Mouse (Mus musculus): ENCODE measurements at regions not wholly inside any gene's neighbourhood (a gene's known extent, or its start where the extent isn't known, plus 50 kb on each side); places are given as distances from the start of the nearest gene placed in this dataset.

DNA sequence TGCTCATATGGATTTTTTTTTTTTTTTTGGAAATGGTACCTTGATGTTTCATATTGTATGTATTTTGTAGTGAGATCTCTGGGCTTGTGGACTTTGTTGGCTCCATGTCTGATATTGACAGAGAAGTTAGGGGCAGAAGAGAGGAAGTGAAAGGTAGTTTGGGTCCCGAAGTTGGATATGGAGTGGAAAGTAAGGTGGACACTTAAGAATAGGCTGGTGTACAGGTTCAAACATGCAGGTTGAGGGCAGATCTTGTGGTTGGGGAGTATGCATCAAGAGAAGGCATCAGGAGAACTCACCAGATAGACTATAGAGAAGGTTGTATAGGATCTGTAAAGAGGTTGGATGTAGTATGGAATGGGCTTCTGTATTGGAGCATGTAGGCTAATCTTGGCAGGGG is 2337.5 kb downstream of the A830018L16Rik start:
- in situ Hi-C loops (cut with MboI; ENCODE audit: low pct_unique_long_range_greater_than_20kb in 1 of 2, low sequenced_read_pairs in 2 of 2, unreplicated experiment in 1 of 2), result no loop called here
